Mouse (Mus musculus): ENCODE measurements at regions not wholly inside any gene's neighbourhood (a gene's known extent, or its start where the extent isn't known, plus 50 kb on each side); places are given as distances from the start of the nearest gene placed in this dataset.

GRCm38 (mm10) chr12:55933417-55933816 is 97.3 kb downstream of the Brms1l start:
- intact Hi-C loops (cut with DNase I): no loop called here
- no peak overlapping the region for H3K4me3 ChIP-seq
- 67% methylated on average over 11 of the region's 11 CpGs for WGBS

DNA sequence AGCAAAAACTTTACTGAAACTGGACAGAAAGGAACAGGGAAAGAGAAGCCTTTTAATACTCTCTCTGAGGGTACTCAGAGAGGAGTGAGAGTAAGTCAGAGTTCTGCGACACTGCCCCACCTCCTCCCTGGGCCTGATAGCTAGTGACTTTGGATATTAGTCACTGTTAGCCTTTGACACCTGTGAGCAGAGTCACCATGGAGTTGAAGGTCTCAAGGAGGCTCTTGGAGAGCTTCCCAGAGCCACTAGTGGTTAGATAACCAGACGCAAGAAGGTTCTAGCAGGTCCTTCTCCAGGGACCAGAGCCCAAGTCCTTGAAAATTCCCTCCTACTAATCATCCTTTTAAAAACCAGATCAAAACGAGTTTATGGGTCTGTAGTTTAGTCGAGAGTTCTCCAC is 94.3 kb downstream of the Brms1l start:
- H3K9ac ChIP-seq (ENCODE audit: low read depth, low read length): no peak overlapping the region
- no peak overlapping the region for H3K4me3 ChIP-seq
- no peaks in the 10 kb centered on the region for H3K36me3 ChIP-seq (ENCODE audit: control insufficient read depth, insufficient read depth, low read length)
- H3K4me1 ChIP-seq (ENCODE audit: control insufficient read depth, insufficient read depth, low read length): no peaks in the 10 kb centered on the region
- intact Hi-C loops (cut with DNase I): no loop called here
- no peaks in the 10 kb centered on the region for H3K79me2 ChIP-seq (replicated peaks; ENCODE audit: control insufficient read depth, insufficient read depth, low read length)
- H3K27ac ChIP-seq: no peak overlapping the region
- TF ChIP-seq EP300 (IDR thresholded peaks at IDR 0.05; ENCODE audit: insufficient read depth, low read depth, low read length) (no peak), CTCF (IDR thresholded peaks at IDR 0.05) (no peak), POLR2A (IDR thresholded peaks at IDR 0.05; ENCODE audit: insufficient read depth, low read depth, low read length) (no peak)
- 49% methylated on average over 4 of the region's 4 CpGs for WGBS
- no peaks in the 10 kb centered on the region for H3K27me3 ChIP-seq (ENCODE audit: control insufficient read depth, insufficient read depth, low read length)
- DNase-seq: no peak

More at GRCm38 (mm10) chr12:55933417-55933816, 97.3 kb downstream of the Brms1l start:
- Histone ChIP-seq H3K27ac (no peak overlapping the region), H3K9ac (ENCODE audit: low read depth, low read length) (no peak overlapping the region), H3K36me3 (ENCODE audit: control insufficient read depth, insufficient read depth, low read length) (no peaks in the 10 kb centered on the region), H3K79me2 (replicated peaks; ENCODE audit: control insufficient read depth, insufficient read depth, low read length) (no peaks in the 10 kb centered on the region), H3K4me1 (ENCODE audit: control insufficient read depth, insufficient read depth, low read length) (no peaks in the 10 kb centered on the region), H3K27me3 (ENCODE audit: control insufficient read depth, insufficient read depth, low read length) (no peaks in the 10 kb centered on the region; the same call in 1 of the 2 replicates)
- no peak for DNase-seq
- TF ChIP-seq POLR2A (IDR thresholded peaks at IDR 0.05; ENCODE audit: insufficient read depth, low read depth, low read length): no peak
- TF ChIP-seq EP300 (IDR thresholded peaks at IDR 0.05; ENCODE audit: insufficient read depth, low read depth, low read length): no peak
- TF ChIP-seq CTCF (IDR thresholded peaks at IDR 0.05): no peak

DNA sequence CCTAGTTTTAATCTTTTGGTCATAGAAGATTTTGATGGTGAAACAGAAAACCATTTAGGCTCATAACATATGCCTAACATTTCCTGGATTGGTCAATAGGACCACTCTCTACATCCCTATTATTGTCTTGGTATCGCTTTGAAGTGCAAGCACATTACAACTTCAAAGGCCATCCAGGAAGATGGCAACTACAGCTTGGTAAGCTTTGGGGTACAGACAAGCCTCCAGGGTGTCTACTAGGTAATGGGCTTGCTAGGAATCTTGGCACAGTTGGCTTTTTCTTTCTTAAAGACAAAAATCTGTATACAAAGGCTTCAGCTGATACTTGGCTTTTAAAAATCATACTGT is 90.8 kb downstream of the Brms1l start:
- Histone ChIP-seq H3K4me1 (ENCODE audit: control insufficient read depth, insufficient read depth, low read length) (no peaks in the 10 kb centered on the region), H3K27ac (no peak overlapping the region), H3K9ac (ENCODE audit: low read depth, low read length) (no peak overlapping the region), H3K27me3 (ENCODE audit: control insufficient read depth, insufficient read depth, low read length) (no peaks in the 10 kb centered on the region), H3K36me3 (ENCODE audit: control insufficient read depth, insufficient read depth, low read length) (no peaks in the 10 kb centered on the region), H3K79me2 (replicated peaks; ENCODE audit: control insufficient read depth, insufficient read depth, low read length) (no peaks in the 10 kb centered on the region), H3K4me3 (no peak overlapping the region)
- intact Hi-C loops (cut with DNase I): no loop called here
- no peak for DNase-seq
- TF ChIP-seq CTCF (IDR thresholded peaks at IDR 0.05): no peak
- no peak for TF ChIP-seq POLR2A (IDR thresholded peaks at IDR 0.05; ENCODE audit: insufficient read depth, low read depth, low read length)
- no peak for TF ChIP-seq EP300 (IDR thresholded peaks at IDR 0.05; ENCODE audit: insufficient read depth, low read depth, low read length)
- 93% methylated on average over 1 of the region's 1 CpGs for WGBS

- 87% methylated on average over 2 of the region's 2 CpGs for WGBS
- no peaks in the 10 kb centered on the region for H3K4me1 ChIP-seq (ENCODE audit: control insufficient read depth, insufficient read depth, low read length)
- no peaks in the 10 kb centered on the region for H3K79me2 ChIP-seq (replicated peaks; ENCODE audit: control insufficient read depth, insufficient read depth, low read length)
- no peaks in the 10 kb centered on the region for H3K36me3 ChIP-seq (ENCODE audit: control insufficient read depth, insufficient read depth, low read length)
- no peak for TF ChIP-seq POLR2A (IDR thresholded peaks at IDR 0.05; ENCODE audit: insufficient read depth, low read depth, low read length)
- TF ChIP-seq CTCF (IDR thresholded peaks at IDR 0.05): no peak
- TF ChIP-seq EP300 (IDR thresholded peaks at IDR 0.05; ENCODE audit: insufficient read depth, low read depth, low read length): no peak
- no peak overlapping the region for H3K27ac ChIP-seq
- no peak overlapping the region for H3K4me3 ChIP-seq
- no peak for DNase-seq
- no peak overlapping the region for H3K9ac ChIP-seq (ENCODE audit: low read depth, low read length)
- H3K27me3 ChIP-seq (ENCODE audit: control insufficient read depth, insufficient read depth, low read length): no peaks in the 10 kb centered on the region
- intact Hi-C loops (cut with DNase I): no loop called here
These were observed 90.3 kb downstream of the Brms1l start for GRCm38 (mm10) chr12:55926276-55926973.
